Mouse (Mus musculus) natural killer cell, adult 2 months (primary cell): ENCODE results near the gene Gpc6.
"Not testable (repeated sequence)": the region's sequence is repeated elsewhere in the genome, so short reads cannot be mapped to it uniquely, and the experiment has no call there.

Experiments
- DNase-seq, 2 experiments: peaks; one replicate each; pipeline ENCODE4 v3.0.0; 2022; ENCODE audit warnings: low spot score in 2 of 2

The Gpc6 gene

GRCm38 (mm10) chr14:117369331-117369866, 444.3 kb downstream of the Gpc6 start:
- DNase-seq = no peak

GRCm38 (mm10) chr14:117376822-117377376, 451.8 kb downstream of the Gpc6 start:
- DNase-seq = no peak

- no peak for DNase-seq
These were observed 454.9 kb downstream of the Gpc6 start for GRCm38 (mm10) chr14:117379979-117380378.

- no peak for DNase-seq
These were observed 458.1 kb downstream of the Gpc6 start for GRCm38 (mm10) chr14:117383188-117383587.

GRCm38 (mm10) chr14:117384096-117384770, 459.1 kb downstream of the Gpc6 start:
- DNase-seq = no peak

- no peak for DNase-seq
These were observed 460.7 kb downstream of the Gpc6 start for GRCm38 (mm10) chr14:117385731-117386270.

GRCm38 (mm10) chr14:117390794-117391320, 465.7 kb downstream of the Gpc6 start:
- no peak for DNase-seq

- DNase-seq = no peak
These were observed 466.3 kb downstream of the Gpc6 start for GRCm38 (mm10) chr14:117391412-117391811.

GRCm38 (mm10) chr14:117397165-117397564, 472.1 kb downstream of the Gpc6 start:
- DNase-seq = no peak

- no peak for DNase-seq
These were observed 482.9 kb downstream of the Gpc6 start for GRCm38 (mm10) chr14:117407824-117408524.

GRCm38 (mm10) chr14:117408525-117408835, 483.4 kb downstream of the Gpc6 start:
- DNase-seq = no peak

GRCm38 (mm10) chr14:117409778-117410177, 484.7 kb downstream of the Gpc6 start:
- DNase-seq = no peak

GRCm38 (mm10) chr14:117410511-117410910, 485.4 kb downstream of the Gpc6 start:
- DNase-seq = no peak

- no peak for DNase-seq
These were observed 489.9 kb downstream of the Gpc6 start for GRCm38 (mm10) chr14:117415045-117415444.

GRCm38 (mm10) chr14:117419561-117420218, 494.6 kb downstream of the Gpc6 start:
- DNase-seq = no peak

- DNase-seq = no peak
These were observed 496.1 kb downstream of the Gpc6 start for GRCm38 (mm10) chr14:117421170-117421569.

- DNase-seq = no peak
These were observed 501.0 kb downstream of the Gpc6 start for GRCm38 (mm10) chr14:117426116-117426515.

- DNase-seq = no peak
These were observed 502.7 kb downstream of the Gpc6 start for GRCm38 (mm10) chr14:117427776-117428175.

GRCm38 (mm10) chr14:117435739-117436138, 510.6 kb downstream of the Gpc6 start:
- no peak for DNase-seq

- not testable (repeated sequence) for DNase-seq
These were observed 521.6 kb downstream of the Gpc6 start for GRCm38 (mm10) chr14:117446675-117447231.

- no peak for DNase-seq
These were observed 526.4 kb downstream of the Gpc6 start for GRCm38 (mm10) chr14:117451391-117451991.
